Mouse (Mus musculus): ENCODE measurements around the gene Lrtm2.

Lrtm2 gene

DNA sequence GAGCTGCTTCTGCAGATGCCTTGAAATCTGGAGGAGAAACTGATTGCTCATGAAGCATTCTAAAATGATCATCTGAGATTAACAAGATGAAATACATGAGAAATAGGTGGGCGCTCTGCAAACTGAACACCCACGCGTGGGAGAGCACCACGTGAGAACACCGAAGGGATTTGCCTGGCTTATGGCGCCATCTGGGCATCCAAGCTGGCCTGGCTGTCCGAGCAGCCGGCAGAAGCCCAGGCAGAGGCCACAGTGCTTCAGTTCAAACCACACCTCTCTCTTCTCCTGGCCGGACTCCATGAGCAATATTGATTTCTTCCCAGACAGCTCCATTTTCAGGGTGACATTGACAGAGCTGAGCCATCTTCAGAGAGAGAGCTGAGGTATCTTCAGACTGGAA, 49.8 kb downstream of the Lrtm2 start:
- no peak for DNase-seq (ENCODE audit: extremely low read depth, low read depth)

GRCm38 (mm10) chr6:119276713-119277112, 53.9 kb downstream of the Lrtm2 start:
- DNase-seq (ENCODE audit: extremely low read depth, low read depth), result no peak
